In genomic region chr2:156310455-156310854, GRCm38 (mm10) we compare ENCODE assay signal across 23 mouse cellular contexts. TPM values are rescaled to one million over a fixed set of nuclear protein-coding genes. Genes with fewer than 3 reads are reported as not detected.
A peak's percentile ranks its signal among the peaks of the same experiment; 100 is the strongest.
DNase-seq lines count a peak whose midpoint lies in the region; ATAC-seq and TF ChIP-seq lines count a peak whose summit lies in the region.
"Had no signal": no experiment of that assay in that cellular context is flagged by ENCODE, and none has a peak within 500 bp of the region (broad histone marks: within the 10 kb centered on the region; RNA-seq: fewer than 3 reads in every experiment).

No protein-coding gene starts in this region.

- peaks cover 4% of the 10 kb centered on the region; the same call in 1 of the 2 replicates for H3K4me1 ChIP-seq in midbrain, embryonic 11.5 days (ENCODE audit: control insufficient read depth, insufficient read depth, low read length)
- H3K4me1 ChIP-seq in midbrain, embryonic 14.5 days (ENCODE audit: control insufficient read depth, insufficient read depth, low read length): peaks cover 10% of the 10 kb centered on the region
- peaks cover 2% of the 10 kb centered on the region; the same call in 1 of the 2 replicates for H3K4me1 ChIP-seq in testis, adult 2 months (ENCODE audit: control insufficient read depth, insufficient read depth, low read length)

- H3K79me3 ChIP-seq in C2C12 (ENCODE audit: low read depth): peaks cover 2% of the 10 kb centered on the region

- no peaks in the 10 kb centered on the region for H3K27me3 ChIP-seq in midbrain, embryonic 11.5 days (ENCODE audit: control insufficient read depth, insufficient read depth, low read length)
- H3K27me3 ChIP-seq in midbrain, embryonic 14.5 days (ENCODE audit: control insufficient read depth, insufficient read depth, low read length): no peaks in the 10 kb centered on the region
- no peaks in the 10 kb centered on the region for H3K27me3 ChIP-seq in testis, adult 2 months (ENCODE audit: control insufficient read depth, insufficient read depth, low read length)
- H3K27me3 ChIP-seq in C2C12 (ENCODE audit: control insufficient read depth, insufficient read depth, insufficient read length): no peaks in the 10 kb centered on the region
- H3K27me3 ChIP-seq: embryonic facial prominence, embryonic 13.5 days; embryonic facial prominence, embryonic 15.5 days; forebrain, embryonic 13.5 days; forebrain, embryonic 15.5 days had no signal

- 98% methylated on average over 5 of the region's 5 CpGs for WGBS in midbrain, embryonic 11.5 days
- WGBS in midbrain, embryonic 14.5 days: 97% methylated on average over 5 of the region's 5 CpGs

- peaks cover 4% of the 10 kb centered on the region; the same call in 1 of the 2 replicates for H3K36me3 ChIP-seq in midbrain, embryonic 11.5 days (ENCODE audit: control insufficient read depth, insufficient read depth, low read length)
- peaks cover 30% of the 10 kb centered on the region for H3K36me3 ChIP-seq in midbrain, embryonic 14.5 days (ENCODE audit: control insufficient read depth, insufficient read depth, low read length)
- H3K36me3 ChIP-seq in testis, adult 2 months (ENCODE audit: control insufficient read depth, insufficient read depth, low read length): no peaks in the 10 kb centered on the region
- peaks cover 29% of the 10 kb centered on the region for H3K36me3 ChIP-seq in C2C12 (ENCODE audit: control insufficient read depth, insufficient read depth)

- no peak for ATAC-seq in midbrain, embryonic 11.5 days (ENCODE audit: low FRiP score)
- no peak for ATAC-seq in midbrain, embryonic 14.5 days (ENCODE audit: low FRiP score, low TSS enrichment)
- no peak for ATAC-seq in megakaryocyte, adult 5-6 weeks (ENCODE audit: poor library complexity, severe bottlenecking)
- ATAC-seq: forebrain, embryonic 13.5 days; forebrain, embryonic 15.5 days; forebrain, postnatal 0 days had no signal

- no peak overlapping the region for H3K4me3 ChIP-seq in midbrain, embryonic 11.5 days (ENCODE audit: low read depth, low read length)
- no peak overlapping the region for H3K4me3 ChIP-seq in midbrain, embryonic 14.5 days (replicated peaks; ENCODE audit: low read depth, low read length)
- H3K4me3 ChIP-seq in testis, adult 2 months (ENCODE audit: control insufficient read depth, low read depth, low read length): peak overlapping the region; percentile 6
- no peak overlapping the region for H3K4me3 ChIP-seq in C2C12 (ENCODE audit: insufficient read depth, poor library complexity, severe bottlenecking)

- H3K9me3 ChIP-seq in midbrain, embryonic 11.5 days (ENCODE audit: control insufficient read depth, low read length): no peaks in the 10 kb centered on the region
- H3K9me3 ChIP-seq in midbrain, embryonic 14.5 days (ENCODE audit: control insufficient read depth, low read length): no peaks in the 10 kb centered on the region
- H3K9me3 ChIP-seq: embryonic facial prominence, embryonic 13.5 days; embryonic facial prominence, embryonic 15.5 days; forebrain, embryonic 13.5 days; forebrain, embryonic 15.5 days had no signal

- peak; percentile 79 for DNase-seq in midbrain, embryonic 11.5 days (ENCODE audit: low spot score, missing footprints)
- no peak for DNase-seq in midbrain, embryonic 14.5 days
- DNase-seq in testis, postnatal 14 days (ENCODE audit: low spot score): no peak
- peak; percentile 42 for DNase-seq in NIH3T3 (ENCODE audit: low read depth)
- no peak for DNase-seq in adrenal gland, postnatal 25 days
- DNase-seq: adrenal gland, adult 2 months; adrenal gland, postnatal 10 days; adrenal gland, postnatal 36 days; cerebellum, adult 11-12 months; cerebellum, adult 2 months; cerebellum, adult 9-10 months; cerebellum, postnatal 10 days; cerebellum, postnatal 36 days; embryo, embryonic 11 days; forebrain, postnatal 0 days had no signal

- no peak overlapping the region for H3K9ac ChIP-seq in midbrain, embryonic 11.5 days (ENCODE audit: low read length)
- no peak overlapping the region for H3K9ac ChIP-seq in midbrain, embryonic 14.5 days (replicated peaks; ENCODE audit: low read length)
- H3K9ac ChIP-seq: embryonic facial prominence, embryonic 13.5 days; embryonic facial prominence, embryonic 15.5 days; forebrain, embryonic 13.5 days; forebrain, embryonic 15.5 days; forebrain, postnatal 0 days had no signal

- peaks cover 13% of the 10 kb centered on the region for H3K79me2 ChIP-seq in C2C12 (ENCODE audit: control insufficient read depth, insufficient read depth)

- TF ChIP-seq CTCF in testis, adult 2 months (IDR thresholded peaks at IDR 0.05; ENCODE audit: control insufficient read depth, insufficient read depth, insufficient replicate concordance, low read depth, low read length): no peak
- no peak for TF ChIP-seq CTCF in C2C12 (IDR thresholded peaks at IDR 0.05; ENCODE audit: control insufficient read depth, insufficient read depth, insufficient read length)

- no peak overlapping the region for H3K4me2 ChIP-seq in midbrain, embryonic 11.5 days
- no peak overlapping the region for H3K4me2 ChIP-seq in midbrain, embryonic 14.5 days (ENCODE audit: low read length)
- H3K4me2 ChIP-seq: embryonic facial prominence, embryonic 15.5 days had no signal

- no peak overlapping the region for H3K27ac ChIP-seq in midbrain, embryonic 11.5 days (ENCODE audit: low read depth, low read length)
- no peak overlapping the region for H3K27ac ChIP-seq in midbrain, embryonic 14.5 days (replicated peaks; ENCODE audit: low read depth, low read length)
- no peak overlapping the region for H3K27ac ChIP-seq in testis, adult 2 months (ENCODE audit: control insufficient read depth, insufficient read depth, low read depth, low read length)
- H3K27ac ChIP-seq: embryonic facial prominence, embryonic 15.5 days; forebrain, embryonic 13.5 days had no signal

- TF ChIP-seq POLR2A in testis, adult 2 months (IDR thresholded peaks at IDR 0.05; ENCODE audit: control insufficient read depth, low read depth, low read length): no peak

- H3ac ChIP-seq in C2C12 (ENCODE audit: control insufficient read depth, insufficient read length, low read depth): no peak overlapping the region

TF ChIP-seq in C2C12, 6 proteins besides CTCF, POLR2A, EP300 and RAD21:
- TF ChIP-seq MYOD1 (IDR thresholded peaks at IDR 0.05; ENCODE audit: control insufficient read depth, insufficient read length, low read depth) (peak; percentile 11), FOSL1 (IDR thresholded peaks at IDR 0.05; ENCODE audit: insufficient read depth, low read length, poor library complexity, severe bottlenecking) (no peak)

RNA-seq across cellular contexts. Expression of gene Cnbd2, which starts 1.6 kb away (rescaled TPM):
- polyA plus RNA-seq in midbrain, embryonic 11.5 days (2014; fragmentation: Nextera tagmentation; extraction: Ambion mirVana): 3.3 and 4.2 TPM in 2 replicates
- 6.9 and 7.9 TPM in 2 replicates for polyA plus RNA-seq in midbrain, embryonic 14.5 days (2014; fragmentation: Nextera tagmentation; extraction: Ambion mirVana)
- 94.5 and 95.7 TPM in 2 replicates for polyA plus RNA-seq in testis, adult 2 months (2012; rRNA removed)
- polyA plus RNA-seq in C2C12 (2012; fragmentation: generic; extraction: Trizol): 1.7 TPM
- total RNA-seq in megakaryocyte, adult 5-6 weeks (2015): 3.6 and 6.2 TPM in 2 replicates
- total RNA-seq in megakaryocyte, adult 5-6 weeks (2017): 16.2 and 24.5 TPM in 2 replicates
- 2.5 and 3.6 TPM in 2 replicates for total RNA-seq in adrenal gland, postnatal 25 days (2021)
- polyA plus RNA-seq: erythroblast, embryonic 14.5 days had no signal

RNA-seq across cellular contexts. Expression of gene Scand1, which starts 2.0 kb away (rescaled TPM):
- polyA plus RNA-seq in midbrain, embryonic 11.5 days (2014; fragmentation: Nextera tagmentation; extraction: Ambion mirVana): 85.3 and 93.4 TPM in 2 replicates
- 93.3 and 102 TPM in 2 replicates for polyA plus RNA-seq in midbrain, embryonic 14.5 days (2014; fragmentation: Nextera tagmentation; extraction: Ambion mirVana)
- polyA plus RNA-seq in testis, adult 2 months (2012; rRNA removed): 212 and 340 TPM in 2 replicates
- 140 TPM for polyA plus RNA-seq in C2C12 (2012; fragmentation: generic; extraction: Trizol)
- 5.8 and 11.9 TPM in 2 replicates for total RNA-seq in megakaryocyte, adult 5-6 weeks (2015)
- total RNA-seq in megakaryocyte, adult 5-6 weeks (2017): 8.7 and 11.8 TPM in 2 replicates
- 102 and 123 TPM in 2 replicates for total RNA-seq in adrenal gland, postnatal 25 days (2021)

Comparison
In these comparisons a context has a peak if more than half of its experiments do, and no peak if none do; other contexts are left out.
1. DNase-seq: peak in midbrain, embryonic 11.5 days (single experiment) and NIH3T3 (single experiment); none in midbrain, embryonic 14.5 days (single experiment), testis, postnatal 14 days (single experiment) and adrenal gland, postnatal 25 days (single experiment).
2. RNA of gene Cnbd2, which starts 1.6 kb away (polyA plus RNA-seq): 94.5 to 95.7 TPM in testis, adult 2 months; 6.9 to 7.9 TPM in midbrain, embryonic 14.5 days, 3.3 to 4.2 TPM in midbrain, embryonic 11.5 days and 1.7 TPM in C2C12 (single experiment); every median in the first group is over 10 times any median in the second.